Mouse (Mus musculus) left cerebral cortex, postnatal 25 days (tissue): ENCODE measurements around the gene Pnma1. TPM values are rescaled to one million over a fixed set of nuclear protein-coding genes. Genes with fewer than 3 reads are reported as not detected.

Experiments used
- DNase-seq, 2 experiments: peaks; one replicate each; pipeline ENCODE4 v3.0.0; 2022; ENCODE audit warnings: low spot score in 2 of 2, mixed read lengths in 1 of 2
- intact Hi-C: fragments of 180-260 bp; cut with DNase I; formaldehyde crosslinking; loops from one replicate; pipeline ENCODE4 v1.15.1; 2025
- total RNA-seq, 2 experiments: library from RNA; stranded (reverse); gene quantifications; 2 replicates each; pipeline ENCODE4 v1.2.3; 2021

Gene Pnma1
- total RNA-seq, 2 experiments from 2014 or later, result 4.9 to 5.2 TPM

- intact Hi-C loops, result loop anchor here (2.0 kb wide), 1 partner anchor 88 kb away; no protein-coding TSS in a partner anchor
Measured at GRCm38 (mm10) chr12:84160491-84160890, 12.2 kb upstream of the Pnma1 start.

GRCm38 (mm10) chr12:84158156-84158555, 9.9 kb upstream of the Pnma1 start:
- DNase-seq, result no peak
- intact Hi-C loops, result no loop called here

More at GRCm38 (mm10) chr12:84160491-84160890, 12.2 kb upstream of the Pnma1 start:
- DNase-seq, result no peak

GRCm38 (mm10) chr12:84156210-84156609, 7.9 kb upstream of the Pnma1 start:
- intact Hi-C loops, result no loop called here
- DNase-seq, result no peak

- no peak for DNase-seq
- intact Hi-C loops, result no loop called here
Measured at GRCm38 (mm10) chr12:84155523-84155871, 7.2 kb upstream of the Pnma1 start.

- intact Hi-C loops, result no loop called here
- DNase-seq, result no peak
Measured at GRCm38 (mm10) chr12:84154786-84155522, 6.7 kb upstream of the Pnma1 start.

GRCm38 (mm10) chr12:84153414-84153813, 5.1 kb upstream of the Pnma1 start:
- no peak for DNase-seq
- intact Hi-C loops, result no loop called here

- intact Hi-C loops, result no loop called here
- DNase-seq, result no peak
Measured at GRCm38 (mm10) chr12:84152352-84153190, 4.3 kb upstream of the Pnma1 start.

- intact Hi-C loops, result no loop called here
- no peak for DNase-seq
Measured at GRCm38 (mm10) chr12:84151911-84152310, 3.6 kb upstream of the Pnma1 start.

- intact Hi-C loops, result no loop called here
- DNase-seq, result no peak
Measured at GRCm38 (mm10) chr12:84150976-84151375, 2.7 kb upstream of the Pnma1 start.

GRCm38 (mm10) chr12:84149971-84150370, 1.7 kb upstream of the Pnma1 start:
- no peak for DNase-seq
- intact Hi-C loops, result no loop called here

- intact Hi-C loops, result no loop called here
- no peak for DNase-seq
Measured at GRCm38 (mm10) chr12:84148622-84149012, 328 bp upstream of the Pnma1 start.

GRCm38 (mm10) chr12:84142281-84143050, 5.8 kb downstream of the Pnma1 start:
- no peak for DNase-seq
- intact Hi-C loops, result no loop called here

GRCm38 (mm10) chr12:84141271-84141670, 7.0 kb downstream of the Pnma1 start:
- intact Hi-C loops, result no loop called here
- no peak for DNase-seq

- no peak for DNase-seq
- intact Hi-C loops, result no loop called here
Measured at GRCm38 (mm10) chr12:84140135-84140534, 8.2 kb downstream of the Pnma1 start.

GRCm38 (mm10) chr12:84137131-84137530, 11.2 kb downstream of the Pnma1 start:
- intact Hi-C loops, result no loop called here
- no peak for DNase-seq

GRCm38 (mm10) chr12:84132265-84132664, 16.0 kb downstream of the Pnma1 start:
- intact Hi-C loops, result no loop called here
- no peak for DNase-seq

- DNase-seq, result no peak
- intact Hi-C loops, result no loop called here
Measured at GRCm38 (mm10) chr12:84129931-84130330, 18.4 kb downstream of the Pnma1 start.

- no peak for DNase-seq
- intact Hi-C loops, result no loop called here
Measured at GRCm38 (mm10) chr12:84128576-84128975, 19.7 kb downstream of the Pnma1 start.

GRCm38 (mm10) chr12:84126899-84127298, 21.4 kb downstream of the Pnma1 start:
- DNase-seq, result no peak
- intact Hi-C loops, result no loop called here

- intact Hi-C loops, result no loop called here
- DNase-seq, result no peak
Measured at GRCm38 (mm10) chr12:84125892-84126291, 22.4 kb downstream of the Pnma1 start.
